In genomic region chr11:74837056-74837693, GRCm38 (mm10) we compare ENCODE assay signal across 8 mouse cellular contexts. TPM values are rescaled to one million over a fixed set of nuclear protein-coding genes. Genes with fewer than 3 reads are reported as not detected.
A peak's percentile ranks its signal among the peaks of the same experiment; 100 is the strongest.
DNase-seq lines count a peak whose midpoint lies in the region; ATAC-seq and TF ChIP-seq lines count a peak whose summit lies in the region.

No protein-coding gene starts in this region.

- no peaks in the 10 kb centered on the region for H3K27me3 ChIP-seq in neural tube, embryonic 11.5 days (ENCODE audit: control insufficient read depth, insufficient read depth, low read length)
- no peaks in the 10 kb centered on the region for H3K27me3 ChIP-seq in limb, embryonic 13.5 days

- peak overlapping the region; percentile 85 for H3K27ac ChIP-seq in neural tube, embryonic 11.5 days (ENCODE audit: low read depth, low read length)
- peak overlapping the region; percentile 92; the same call in 1 of the 2 replicates for H3K27ac ChIP-seq in limb, embryonic 13.5 days
- no peak overlapping the region for H3K27ac ChIP-seq in olfactory bulb, adult 2 months (ENCODE audit: insufficient read depth, low read depth, low read length)

- 45% methylated on average over 16 of the region's 16 CpGs for WGBS in neural tube, embryonic 11.5 days
- 41% methylated on average over 16 of the region's 16 CpGs for WGBS in limb, embryonic 13.5 days
- WGBS in olfactory bulb, adult 2 months: 57% methylated on average over 16 of the region's 16 CpGs

- peaks cover 19% of the 10 kb centered on the region for H3K4me1 ChIP-seq in neural tube, embryonic 11.5 days (ENCODE audit: control insufficient read depth, insufficient read depth, low read length)
- peaks cover 50% of the 10 kb centered on the region for H3K4me1 ChIP-seq in limb, embryonic 13.5 days
- peaks cover 57% of the 10 kb centered on the region for H3K4me1 ChIP-seq in olfactory bulb, adult 2 months (ENCODE audit: control insufficient read depth, insufficient read depth, low read length)

- H3K4me3 ChIP-seq in neural tube, embryonic 11.5 days (ENCODE audit: low read depth, low read length): peak overlapping the region; percentile 54
- H3K4me3 ChIP-seq in limb, embryonic 13.5 days: peak overlapping the region; percentile 55
- peak overlapping the region; percentile 72 for H3K4me3 ChIP-seq in olfactory bulb, adult 2 months (ENCODE audit: insufficient read depth, low read depth, low read length)

- no peak for TF ChIP-seq POLR2A in olfactory bulb, adult 2 months (IDR thresholded peaks at IDR 0.05; ENCODE audit: insufficient read depth, low read depth, low read length)

- TF ChIP-seq CTCF in olfactory bulb, adult 2 months (IDR thresholded peaks at IDR 0.05; ENCODE audit: insufficient read depth, low read depth, low read length): no peak

- no peaks in the 10 kb centered on the region for H3K9me3 ChIP-seq in neural tube, embryonic 11.5 days (ENCODE audit: control insufficient read depth, low read length)
- H3K9me3 ChIP-seq in limb, embryonic 13.5 days: no peaks in the 10 kb centered on the region

- H3K4me2 ChIP-seq in neural tube, embryonic 11.5 days (ENCODE audit: low read depth): peak overlapping the region; percentile 85
- H3K4me2 ChIP-seq in limb, embryonic 13.5 days (replicated peaks): peak overlapping the region; percentile 87

- no peak for ATAC-seq in neural tube, embryonic 11.5 days (ENCODE audit: insufficient read depth, low FRiP score, low TSS enrichment)
- peak; percentile 3; the same call in 1 of the 2 replicates for ATAC-seq in erythroid progenitor cell, adult 5-6 weeks (replicated peaks; ENCODE audit: low FRiP score, poor library complexity, severe bottlenecking)
- ATAC-seq in limb, embryonic 13.5 days (ENCODE audit: low FRiP score, low read depth): no peak

- peak overlapping the region; percentile 59 for H3K9ac ChIP-seq in neural tube, embryonic 11.5 days (ENCODE audit: low read length)
- H3K9ac ChIP-seq in limb, embryonic 13.5 days: 0 out of 2 replicates have a peak overlapping the region, but pooled peaks have one; percentile 5

- H3K36me3 ChIP-seq in neural tube, embryonic 11.5 days (ENCODE audit: control insufficient read depth, insufficient read depth, low read length): no peaks in the 10 kb centered on the region
- peaks cover 28% of the 10 kb centered on the region for H3K36me3 ChIP-seq in limb, embryonic 13.5 days

- peak; percentile 7 for DNase-seq in neural tube, embryonic 11.5 days (ENCODE audit: low spot score)
- no peak for DNase-seq in neural tube, embryonic 10.5 days (ENCODE audit: extremely low spot score, low spot score)
- DNase-seq in urinary bladder, adult 18-20 months (ENCODE audit: low spot score in 2 of 2): no peak
- DNase-seq in embryo, embryonic 11 days: no peak
- no peak for DNase-seq in kidney, adult 18-20 months

RNA-seq across cellular contexts. Expression of gene Mnt, which starts 6.5 kb away (rescaled TPM):
- 5.2 and 6.9 TPM in 2 replicates for polyA plus RNA-seq in neural tube, embryonic 11.5 days (2014; fragmentation: Nextera tagmentation; extraction: Ambion mirVana)
- total RNA-seq in erythroid progenitor cell, adult 5-6 weeks (2015; ENCODE audit: low replicate concordance): 3.8 and 5.4 TPM in 2 replicates
- 1.4 and 3.5 TPM in 2 replicates for total RNA-seq in erythroid progenitor cell, adult 5-6 weeks (2017; ENCODE audit: low replicate concordance)
- 5.3 and 5.8 TPM in 2 replicates for polyA plus RNA-seq in limb, embryonic 13.5 days (2015; fragmentation: Nextera tagmentation; extraction: Ambion mirVana)
- not detected in 2 replicates for polyA plus RNA-seq in olfactory bulb, adult 2 months (2012; ENCODE audit: insufficient read depth, insufficient read length, low replicate concordance, missing spikeins)

RNA-seq across cellular contexts. Expression of gene Sgsm2, which starts 59.7 kb away (rescaled TPM):
- 7.9 and 8.1 TPM in 2 replicates for polyA plus RNA-seq in neural tube, embryonic 11.5 days (2014; fragmentation: Nextera tagmentation; extraction: Ambion mirVana)
- total RNA-seq in erythroid progenitor cell, adult 5-6 weeks (2015; ENCODE audit: low replicate concordance): 0.84 and 1.1 TPM in 2 replicates
- 0.13 and 0.76 TPM in 2 replicates for total RNA-seq in erythroid progenitor cell, adult 5-6 weeks (2017; ENCODE audit: low replicate concordance)
- polyA plus RNA-seq in limb, embryonic 13.5 days (2015; fragmentation: Nextera tagmentation; extraction: Ambion mirVana): 4.5 and 6.0 TPM in 2 replicates
- not detected in 2 replicates for polyA plus RNA-seq in olfactory bulb, adult 2 months (2012; ENCODE audit: insufficient read depth, insufficient read length, low replicate concordance, missing spikeins)
